Mouse (Mus musculus) midbrain, embryonic 11.5 days (tissue): ENCODE data around the gene Rnf215. TPM values are rescaled to one million over a fixed set of nuclear protein-coding genes. Genes with fewer than 3 reads are reported as not detected.
A peak's percentile ranks its signal among the peaks of the same experiment; 100 is the strongest.
"Not testable (repeated sequence)": the region's sequence is repeated elsewhere in the genome, so short reads cannot be mapped to it uniquely, and the experiment has no call there.

Experiments used
- ATAC-seq: fragments of 200-750 bp; cut with Nextera tagmentation; 2 replicates; pipeline ENCODE4 v1.8.0; 2017; ENCODE audit warnings: moderate TSS enrichment, moderate library complexity; ENCODE audit not compliant: low FRiP score
- DNase-seq: peaks from one replicate; pipeline ENCODE4 v3.0.0; 2015; ENCODE audit warnings: low spot score; ENCODE audit errors: missing footprints
- H3K27ac ChIP-seq: fragments of 300-500 bp; sonication (generic); 2 replicates; pipeline ENCODE4 v1.5.1; 2014; ENCODE audit warnings: low read depth, low read length
- H3K27me3 ChIP-seq: fragments of 300-500 bp; sonication (generic); 2 replicates; pipeline ENCODE4 v1.6.1; 2014; ENCODE audit warnings: mild to moderate bottlenecking, low read length, moderate library complexity, mixed read lengths; ENCODE audit not compliant: control insufficient read depth, insufficient read depth
- H3K36me3 ChIP-seq: fragments of 300-500 bp; sonication (generic); 2 replicates; pipeline ENCODE4 v1.6.1; 2014; ENCODE audit warnings: mild to moderate bottlenecking, low read length, moderate library complexity, mixed read lengths; ENCODE audit not compliant: control insufficient read depth, insufficient read depth
- H3K4me1 ChIP-seq: fragments of 300-500 bp; sonication (generic); 2 replicates; pipeline ENCODE4 v1.6.1; 2014; ENCODE audit warnings: low read length; ENCODE audit not compliant: control insufficient read depth, insufficient read depth
- H3K4me2 ChIP-seq: fragments of 300-500 bp; sonication (generic); 2 replicates; pipeline ENCODE4 v1.6.1; 2014; ENCODE audit warnings: mild to moderate bottlenecking, moderate library complexity
- H3K4me3 ChIP-seq: fragments of 300-500 bp; sonication (generic); 2 replicates; pipeline ENCODE4 v1.5.1; 2014; ENCODE audit warnings: low read depth, low read length
- H3K9ac ChIP-seq: fragments of 300-500 bp; sonication (generic); 2 replicates; pipeline ENCODE4 v1.6.1; 2014; ENCODE audit warnings: low read length
- H3K9me3 ChIP-seq: fragments of 300-500 bp; sonication (generic); 2 replicates; pipeline ENCODE4 v1.6.1; 2016; ENCODE audit warnings: low read length; ENCODE audit not compliant: control insufficient read depth
- WGBS: fragments of 180-500 bp; shearing (Covaris S2); extraction: QIAGEN DNeasy Blood & Tissue Kit; methylation state at CpG from one replicate; pipeline ENCODE4 v1.1.7; 2014; 5-methylcytosine and 5-hydroxymethylcytosine counted together
- polyA plus RNA-seq: library from polyadenylated mRNA; unstranded; fragments of >200 nt; fragmentation: Nextera tagmentation; extraction: Ambion mirVana; gene quantifications from 2 replicates; pipeline ENCODE4 v1.2.1, GENCODE M21; 2014

Rnf215 gene
- polyA plus RNA-seq, 1 experiment from 2014 or later = 26.7 TPM

DNA sequence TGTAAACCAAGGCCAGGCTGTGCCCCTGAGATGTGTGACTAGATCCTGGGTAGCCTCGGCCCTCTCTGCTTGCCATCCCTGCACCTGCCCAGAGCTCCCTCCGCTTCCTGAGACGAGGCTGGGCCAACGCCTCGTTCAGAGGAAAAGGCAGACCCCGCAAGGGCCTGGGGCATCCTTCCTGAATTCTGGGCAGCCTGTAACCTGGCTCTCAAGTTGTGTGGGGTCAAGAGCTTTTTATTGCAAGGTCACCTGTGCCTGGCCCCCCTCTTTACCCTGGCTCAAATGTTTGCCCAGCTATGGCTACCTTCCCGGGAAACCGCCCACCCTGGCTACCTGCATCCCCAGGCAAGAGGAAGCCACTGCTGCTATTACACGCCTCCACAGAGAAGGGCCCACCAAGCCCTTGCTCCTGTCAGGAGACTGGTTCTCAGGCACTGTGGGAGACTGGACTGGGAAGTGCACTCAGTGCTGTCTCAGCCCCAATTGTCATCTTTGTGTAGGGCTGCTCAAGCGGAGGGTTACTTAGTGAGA lies 37.8 kb upstream of the Rnf215 start:
- peak overlapping the region; percentile 44 for H3K4me3 ChIP-seq
- H3K4me1 ChIP-seq = peaks cover 12% of the 10 kb centered on the region
- peak; percentile 86 for DNase-seq
- no peaks in the 10 kb centered on the region for H3K9me3 ChIP-seq
- ATAC-seq = peak; percentile 45
- H3K36me3 ChIP-seq = no peaks in the 10 kb centered on the region
- peak overlapping the region; percentile 85 for H3K9ac ChIP-seq
- peak overlapping the region; percentile 72 for H3K4me2 ChIP-seq
- H3K27ac ChIP-seq = peak overlapping the region; percentile 56; the same call in 1 of the 2 replicates
- WGBS = 30% methylated on average over 10 of the region's 10 CpGs
- no peaks in the 10 kb centered on the region for H3K27me3 ChIP-seq

DNA sequence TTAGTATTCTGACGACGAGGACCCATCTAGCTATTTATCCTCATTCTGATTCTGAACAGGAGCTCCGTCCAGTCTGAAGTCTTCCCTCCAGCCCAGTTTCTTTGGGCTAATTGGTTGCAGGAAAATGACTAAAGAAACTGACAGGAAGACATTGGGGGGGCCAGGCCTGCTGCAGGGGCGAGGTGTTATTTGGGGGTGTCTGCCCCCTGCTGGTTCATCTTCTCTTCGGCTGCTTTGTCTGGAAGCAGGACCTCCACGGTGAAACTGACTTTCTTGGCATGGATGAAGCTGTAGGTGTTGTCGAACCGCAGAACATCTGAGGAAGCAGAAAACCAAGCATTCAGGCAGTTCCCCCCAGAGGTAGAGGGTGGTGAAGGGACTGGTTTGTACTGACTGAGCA lies 36.9 kb upstream of the Rnf215 start:
- WGBS = 66% methylated on average over 8 of the region's 8 CpGs
- Histone ChIP-seq H3K27me3 (no peaks in the 10 kb centered on the region), H3K27ac (no peak overlapping the region), H3K36me3 (no peaks in the 10 kb centered on the region), H3K4me2 (no peak overlapping the region), H3K9ac (no peak overlapping the region), H3K4me3 (no peak overlapping the region), H3K4me1 (peaks cover 12% of the 10 kb centered on the region), H3K9me3 (no peaks in the 10 kb centered on the region)
- DNase-seq (no peak), ATAC-seq (no peak)

DNA sequence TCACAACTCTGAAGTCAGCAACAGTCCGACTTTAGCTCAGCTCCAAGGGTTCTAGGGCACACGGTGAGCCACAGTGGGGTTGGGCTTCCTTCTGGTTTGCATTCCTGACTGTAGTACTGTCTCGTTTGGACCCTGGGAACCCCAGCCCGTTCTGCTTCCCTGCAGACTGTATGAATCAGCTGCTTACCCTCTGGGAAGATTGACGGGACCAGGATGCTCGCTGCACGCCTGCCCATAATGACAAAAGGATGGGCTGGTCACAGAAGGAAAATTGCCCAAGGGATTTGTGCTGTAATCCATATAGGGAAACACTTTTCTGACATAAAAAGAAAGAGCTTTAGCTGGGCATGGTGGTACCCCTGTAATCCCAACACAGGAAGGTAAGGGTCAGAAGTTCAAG lies 36.2 kb upstream of the Rnf215 start:
- no peak overlapping the region for H3K27ac ChIP-seq
- no peak overlapping the region for H3K9ac ChIP-seq
- no peak for DNase-seq
- ATAC-seq = no peak
- H3K4me3 ChIP-seq = no peak overlapping the region
- no peaks in the 10 kb centered on the region for H3K9me3 ChIP-seq
- H3K4me1 ChIP-seq = peaks cover 12% of the 10 kb centered on the region
- H3K36me3 ChIP-seq = no peaks in the 10 kb centered on the region
- no peak overlapping the region for H3K4me2 ChIP-seq
- 80% methylated on average over 7 of the region's 7 CpGs for WGBS
- no peaks in the 10 kb centered on the region for H3K27me3 ChIP-seq

GRCm38 (mm10) chr11:4099447-4099846 lies 35.6 kb upstream of the Rnf215 start:
- ATAC-seq = no peak

GRCm38 (mm10) chr11:4101851-4102250 lies 33.2 kb upstream of the Rnf215 start:
- no peaks in the 10 kb centered on the region for H3K27me3 ChIP-seq
- H3K4me1 ChIP-seq = peaks cover 6% of the 10 kb centered on the region
- H3K9me3 ChIP-seq = no peaks in the 10 kb centered on the region
- ATAC-seq = no peak
- H3K4me3 ChIP-seq = no peak overlapping the region
- H3K9ac ChIP-seq = no peak overlapping the region
- no peak overlapping the region for H3K27ac ChIP-seq
- WGBS = 84% methylated on average over 5 of the region's 5 CpGs
- H3K4me2 ChIP-seq = no peak overlapping the region
- DNase-seq = no peak
- no peaks in the 10 kb centered on the region for H3K36me3 ChIP-seq

More at GRCm38 (mm10) chr11:4099447-4099846, 35.6 kb upstream of the Rnf215 start:
- Histone ChIP-seq H3K36me3 (no peaks in the 10 kb centered on the region), H3K27me3 (no peaks in the 10 kb centered on the region), H3K9me3 (no peaks in the 10 kb centered on the region), H3K9ac (no peak overlapping the region), H3K4me3 (no peak overlapping the region), H3K4me1 (peaks cover 12% of the 10 kb centered on the region), H3K27ac (no peak overlapping the region), H3K4me2 (no peak overlapping the region)
- DNase-seq = no peak
- WGBS = 56% methylated on average over 3 of the region's 3 CpGs

DNA sequence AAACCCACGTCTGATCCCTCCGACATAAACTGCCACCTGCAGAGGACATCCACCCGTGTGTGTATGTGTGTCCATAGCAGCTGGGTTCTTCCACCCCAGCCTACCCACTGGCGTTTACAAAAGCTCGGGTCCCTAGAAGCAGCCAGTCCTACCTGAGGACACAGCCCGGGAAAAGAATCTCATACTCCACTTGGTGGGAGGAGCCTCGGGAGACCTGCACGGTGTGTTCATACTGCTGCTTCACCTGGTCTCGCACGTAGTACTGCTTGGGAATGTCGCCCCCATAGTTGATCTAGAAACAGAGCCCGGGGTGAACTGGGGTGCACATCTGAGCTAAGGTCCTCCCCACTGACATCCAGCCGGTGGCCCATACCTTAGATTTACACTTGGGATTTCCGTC lies 31.5 kb upstream of the Rnf215 start:
- ATAC-seq = no peak

DNA sequence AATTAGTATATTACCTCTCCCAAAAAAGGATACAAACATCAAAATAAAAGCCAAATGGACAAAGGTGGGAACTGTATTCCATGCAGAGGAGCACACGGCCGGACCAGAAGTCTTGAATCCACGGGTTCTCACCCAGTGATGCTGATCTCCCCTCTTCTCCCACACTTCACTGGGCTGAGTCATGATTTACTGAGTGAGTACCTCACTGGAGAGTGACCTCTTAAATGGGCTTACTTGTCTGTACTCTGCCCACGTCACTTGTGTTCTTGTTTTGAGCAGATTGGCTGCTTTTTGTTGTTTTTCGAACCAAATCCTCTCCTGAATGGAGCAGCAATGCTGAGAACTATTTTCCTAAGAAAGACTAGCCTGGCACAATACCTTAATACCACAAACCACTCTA lies 30.0 kb upstream of the Rnf215 start:
- H3K27ac ChIP-seq = no peak overlapping the region
- H3K4me2 ChIP-seq = no peak overlapping the region

More for the DNA sequence above, 31.5 kb upstream of the Rnf215 start:
- H3K9ac ChIP-seq = no peak overlapping the region
- no peaks in the 10 kb centered on the region for H3K9me3 ChIP-seq
- WGBS = 86% methylated on average over 14 of the region's 14 CpGs
- no peak overlapping the region for H3K4me2 ChIP-seq
- DNase-seq = no peak
- H3K27ac ChIP-seq = no peak overlapping the region
- H3K27me3 ChIP-seq = no peaks in the 10 kb centered on the region
- H3K4me3 ChIP-seq = no peak overlapping the region
- H3K36me3 ChIP-seq = no peaks in the 10 kb centered on the region
- H3K4me1 ChIP-seq = no peaks in the 10 kb centered on the region

DNA sequence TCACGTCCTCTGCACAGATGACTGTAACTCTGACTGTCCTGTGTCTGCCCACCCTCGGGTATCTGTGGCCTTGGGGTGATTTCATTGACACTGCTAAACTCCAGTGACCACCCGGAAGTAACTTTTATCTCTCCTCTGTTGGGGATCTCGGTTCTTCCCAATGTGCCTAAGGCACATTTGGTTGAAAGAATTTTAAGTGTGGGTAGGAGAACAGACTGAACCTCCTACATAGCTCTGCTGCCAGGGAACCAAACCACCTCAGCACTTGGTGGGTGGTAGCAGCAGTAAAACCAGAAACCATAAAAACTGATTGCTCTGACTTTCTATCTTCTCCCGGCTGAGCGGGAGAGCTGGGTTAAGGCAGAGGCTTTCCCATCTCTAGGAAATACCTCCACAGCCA lies 29.6 kb upstream of the Rnf215 start:
- Histone ChIP-seq H3K9ac (no peak overlapping the region), H3K4me1 (no peaks in the 10 kb centered on the region), H3K9me3 (no peaks in the 10 kb centered on the region), H3K4me2 (no peak overlapping the region), H3K4me3 (no peak overlapping the region), H3K27ac (no peak overlapping the region), H3K36me3 (no peaks in the 10 kb centered on the region), H3K27me3 (no peaks in the 10 kb centered on the region)
- no peak for DNase-seq
- 81% methylated on average over 6 of the region's 6 CpGs for WGBS
- ATAC-seq = no peak

More for the DNA sequence above, 30.0 kb upstream of the Rnf215 start:
- no peaks in the 10 kb centered on the region for H3K9me3 ChIP-seq
- H3K4me1 ChIP-seq = no peaks in the 10 kb centered on the region
- H3K4me3 ChIP-seq = no peak overlapping the region
- no peaks in the 10 kb centered on the region for H3K36me3 ChIP-seq
- 89% methylated on average over 5 of the region's 5 CpGs for WGBS
- ATAC-seq (no peak), DNase-seq (no peak)
- no peaks in the 10 kb centered on the region for H3K27me3 ChIP-seq
- H3K9ac ChIP-seq = no peak overlapping the region

DNA sequence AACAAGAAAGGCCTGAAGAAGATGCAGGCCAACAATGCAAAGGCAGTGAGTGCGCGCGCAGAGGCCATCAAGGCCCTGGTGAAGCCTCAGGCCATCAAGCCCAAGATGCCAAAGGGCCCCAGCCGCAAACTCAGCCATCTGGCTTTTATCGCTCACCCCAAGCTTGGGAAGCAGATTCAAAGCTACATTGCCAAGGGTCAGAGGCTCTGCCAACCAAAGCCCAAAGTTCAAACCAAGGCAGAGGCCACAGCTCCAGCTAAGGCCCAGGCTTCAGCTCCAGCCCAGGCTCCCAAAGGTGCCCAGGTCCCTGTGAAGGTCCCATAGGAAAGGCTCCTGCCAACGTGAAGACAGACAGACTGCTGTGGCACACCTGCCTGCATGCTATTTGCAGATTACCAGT lies 27.1 kb upstream of the Rnf215 start:
- not testable (repeated sequence) for H3K36me3 ChIP-seq, DNase-seq, H3K9me3 ChIP-seq, H3K4me2 ChIP-seq, H3K9ac ChIP-seq, H3K27ac ChIP-seq, H3K27me3 ChIP-seq, ATAC-seq, H3K4me1 ChIP-seq, H3K4me3 ChIP-seq
- 78% methylated on average over 3 of the region's 6 CpGs for WGBS
